ENCODE assay signal across 11 mouse cellular contexts in the genomic region with DNA sequence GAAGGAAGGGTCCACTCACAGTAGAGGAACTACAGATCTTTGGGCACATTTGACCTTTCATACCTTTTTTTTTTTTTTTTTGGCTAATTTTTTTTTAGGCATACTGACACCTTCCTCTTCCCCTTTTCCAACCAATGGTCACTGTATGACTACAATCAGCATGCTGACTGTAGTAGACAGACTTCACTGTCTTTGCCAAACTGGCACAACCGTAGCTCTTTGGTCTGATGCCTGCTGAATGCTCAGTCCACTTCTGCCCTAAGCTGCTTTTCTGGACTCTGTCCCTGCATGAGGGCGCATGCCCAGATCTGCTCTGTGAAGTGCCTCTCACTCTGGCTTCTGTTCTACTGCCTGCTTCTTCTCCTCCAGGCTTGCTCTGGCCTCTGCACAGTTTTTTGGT. TPM values are rescaled to one million over a fixed set of nuclear protein-coding genes. Genes with fewer than 3 reads are reported as not detected.
DNase-seq lines count a peak whose midpoint lies in the region; ATAC-seq and TF ChIP-seq lines count a peak whose summit lies in the region.
"Had no signal": no experiment of that assay in that cellular context is flagged by ENCODE, and none has a peak within 500 bp of the region (broad histone marks: within the 10 kb centered on the region; RNA-seq: fewer than 3 reads in every experiment).

No protein-coding gene starts in this region.

- no peak overlapping the region for H3K4me3 ChIP-seq in forebrain, postnatal 0 days (ENCODE audit: low read depth, low read length)
- H3K4me3 ChIP-seq in forebrain, embryonic 16.5 days (replicated peaks; ENCODE audit: low read length) = no peak overlapping the region
- H3K4me3 ChIP-seq: forebrain, embryonic 12.5 days; hindbrain, embryonic 15.5 days; limb, embryonic 12.5 days had no signal

- no peak overlapping the region for H3K4me2 ChIP-seq in forebrain, postnatal 0 days (ENCODE audit: low read depth)
- H3K4me2 ChIP-seq in forebrain, embryonic 16.5 days (ENCODE audit: low read length) = no peak overlapping the region
- H3K4me2 ChIP-seq: forebrain, embryonic 12.5 days; hindbrain, embryonic 15.5 days; limb, embryonic 12.5 days had no signal

- peak; percentile 67 for DNase-seq in forebrain, postnatal 0 days
- peak; percentile 61 to 67 for DNase-seq in layer of hippocampus, postnatal 10 days (ENCODE audit: low spot score in 2 of 2)
- no peak for DNase-seq in layer of hippocampus, adult 9-11 months
- DNase-seq in cerebellum, adult 9-11 months = peak; percentile 90
- peak; percentile 78 to 88 for DNase-seq in kidney, postnatal 25 days
- no peak for DNase-seq in MN1 (ENCODE audit: low spot score)
- no peak for DNase-seq in retina, postnatal 1 day

- H3K27me3 ChIP-seq in forebrain, postnatal 0 days (ENCODE audit: insufficient read depth, low read length) = no peaks in the 10 kb centered on the region
- H3K27me3 ChIP-seq in forebrain, embryonic 16.5 days (replicated peaks; ENCODE audit: control insufficient read depth, insufficient read depth, low read length) = no peaks in the 10 kb centered on the region
- H3K27me3 ChIP-seq: forebrain, embryonic 12.5 days; hindbrain, embryonic 15.5 days had no signal

- no peaks in the 10 kb centered on the region for H3K9me3 ChIP-seq in forebrain, postnatal 0 days (ENCODE audit: low read length)
- no peaks in the 10 kb centered on the region for H3K9me3 ChIP-seq in forebrain, embryonic 16.5 days (ENCODE audit: control insufficient read depth, low read length)
- H3K9me3 ChIP-seq: forebrain, embryonic 12.5 days; hindbrain, embryonic 15.5 days had no signal

- TF ChIP-seq CTCF in forebrain, postnatal 0 days (IDR thresholded peaks at IDR 0.05; ENCODE audit: low read depth) = no peak

- H3K27ac ChIP-seq in forebrain, postnatal 0 days (ENCODE audit: low read depth, low read length) = no peak overlapping the region
- no peak overlapping the region for H3K27ac ChIP-seq in forebrain, embryonic 16.5 days (ENCODE audit: low read length)
- H3K27ac ChIP-seq: forebrain, embryonic 12.5 days; hindbrain, embryonic 15.5 days; limb, embryonic 12.5 days had no signal

- H3K36me3 ChIP-seq in forebrain, postnatal 0 days (ENCODE audit: insufficient read depth) = no peaks in the 10 kb centered on the region
- no peaks in the 10 kb centered on the region for H3K36me3 ChIP-seq in forebrain, embryonic 16.5 days (ENCODE audit: control insufficient read depth, insufficient read depth)
- H3K36me3 ChIP-seq: forebrain, embryonic 12.5 days; hindbrain, embryonic 15.5 days; limb, embryonic 12.5 days had no signal

- peak; percentile 79 for ATAC-seq in forebrain, postnatal 0 days
- ATAC-seq in forebrain, embryonic 16.5 days = no peak

- H3K4me1 ChIP-seq in forebrain, postnatal 0 days (ENCODE audit: insufficient read depth) = no peaks in the 10 kb centered on the region
- H3K4me1 ChIP-seq in forebrain, embryonic 16.5 days (replicated peaks; ENCODE audit: control insufficient read depth, insufficient read depth, low read length) = no peaks in the 10 kb centered on the region
- H3K4me1 ChIP-seq: forebrain, embryonic 12.5 days; hindbrain, embryonic 15.5 days; limb, embryonic 12.5 days had no signal

- WGBS in forebrain, postnatal 0 days = 74% methylated on average over 2 of the region's 2 CpGs
- 71% methylated on average over 2 of the region's 2 CpGs for WGBS in forebrain, embryonic 16.5 days

- H3K9ac ChIP-seq in forebrain, postnatal 0 days = no peak overlapping the region
- H3K9ac ChIP-seq in forebrain, embryonic 16.5 days (replicated peaks; ENCODE audit: low read depth, low read length) = no peak overlapping the region
- H3K9ac ChIP-seq: forebrain, embryonic 12.5 days; hindbrain, embryonic 15.5 days; limb, embryonic 12.5 days had no signal

RNA-seq across cellular contexts. Expression of a gene that starts 6.9 kb away (rescaled TPM):
- 4.7 and 7.9 TPM in 2 replicates for total RNA-seq in forebrain, postnatal 0 days (2014; rRNA removed)
- polyA plus RNA-seq in forebrain, postnatal 0 days (2015; fragmentation: Nextera tagmentation; extraction: Ambion mirVana) = 5.1 and 9.4 TPM in 2 replicates
- 2.4 and 3.3 TPM in 2 replicates for polyA plus RNA-seq in forebrain, embryonic 16.5 days (2015; fragmentation: Nextera tagmentation; extraction: Ambion mirVana)
- 1 to 10 TPM; 8.2 TPM for total RNA-seq in layer of hippocampus, postnatal 10 days (2021)

Comparison
In these comparisons a context has a peak if more than half of its experiments do, and no peak if none do; other contexts are left out.
1. DNase-seq: peak in forebrain, postnatal 0 days (single experiment), layer of hippocampus, postnatal 10 days (2 of 2), cerebellum, adult 9-11 months (single experiment) and kidney, postnatal 25 days (2 of 2); none in layer of hippocampus, adult 9-11 months (single experiment), MN1 (single experiment) and retina, postnatal 1 day (single experiment).